Mouse (Mus musculus): Measurements from ENCODE around the gene Mrpl51. TPM values are rescaled to one million over a fixed set of nuclear protein-coding genes. Genes with fewer than 3 reads are reported as not detected.

Mrpl51 gene
- polyA plus RNA-seq, 1 experiment = 132 TPM

DNA sequence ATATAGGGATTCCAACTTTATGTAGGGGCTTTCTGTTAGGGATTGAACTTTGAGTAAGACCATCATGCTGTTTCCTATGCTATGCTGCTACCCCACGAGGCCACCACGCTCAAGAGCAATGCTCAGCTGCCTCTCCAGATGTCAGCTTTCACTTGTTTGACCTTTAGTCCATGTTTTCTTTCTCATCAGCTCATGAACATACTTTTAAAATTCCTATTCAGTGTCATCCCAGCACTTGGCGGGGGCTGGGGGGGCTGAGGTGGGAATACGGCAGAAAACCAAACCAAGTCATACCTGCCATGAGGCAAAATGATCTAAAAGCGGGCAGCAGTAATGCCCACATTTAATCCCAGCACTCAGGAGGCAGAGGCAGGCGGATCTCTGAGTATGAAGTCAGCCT is 21.5 kb downstream of the Mrpl51 start:
- no peaks in the 10 kb centered on the region for H3K36me3 ChIP-seq (ENCODE audit: control insufficient read depth, insufficient read depth)
- no peaks in the 10 kb centered on the region for H3K79me2 ChIP-seq (ENCODE audit: control insufficient read depth, insufficient read depth)
- TF ChIP-seq TCF12 (IDR thresholded peaks at IDR 0.05; ENCODE audit: insufficient read depth, poor library complexity, severe bottlenecking) (no peak), MAX (IDR thresholded peaks at IDR 0.05; ENCODE audit: low read depth) (no peak), E2F4 (IDR thresholded peaks at IDR 0.05; ENCODE audit: insufficient read depth) (no peak), REST (IDR thresholded peaks at IDR 0.05; ENCODE audit: insufficient read depth, insufficient read length) (no peak), POLR2A (IDR thresholded peaks at IDR 0.05; ENCODE audit: insufficient read length, low read depth) (no peak), SRF (IDR thresholded peaks at IDR 0.05; ENCODE audit: control insufficient read depth, insufficient read length, low read depth) (no peak)
- no peak overlapping the region for H3K4me3 ChIP-seq
- H3ac ChIP-seq (ENCODE audit: control insufficient read depth, insufficient read length) = no peak overlapping the region
- H3K27me3 ChIP-seq (ENCODE audit: control insufficient read depth, insufficient read depth, insufficient read length) = peaks cover 9% of the 10 kb centered on the region
- no peak overlapping the region for H3K4me2 ChIP-seq (ENCODE audit: low read depth)

DNA sequence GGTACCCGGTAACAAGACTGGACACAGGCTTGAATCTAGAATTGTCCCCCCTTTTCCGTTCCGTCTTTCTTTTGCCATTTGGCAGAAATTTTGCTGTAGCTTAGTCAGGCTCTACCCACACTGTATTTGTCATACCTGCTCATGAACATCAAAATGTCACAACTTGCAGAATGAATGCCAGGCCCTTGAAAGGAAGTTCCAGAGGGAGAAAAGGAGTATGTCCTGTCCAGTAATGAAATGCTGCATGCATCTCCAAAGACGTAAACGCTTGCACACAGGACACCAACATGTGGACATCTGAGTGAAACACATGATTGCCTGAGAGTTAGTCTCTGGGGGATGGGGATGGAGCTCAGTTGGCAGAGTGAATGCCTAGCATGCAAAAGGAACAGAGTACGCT is 22.1 kb downstream of the Mrpl51 start:
- no peak overlapping the region for H3K4me2 ChIP-seq (ENCODE audit: low read depth)
- no peak for TF ChIP-seq POLR2AphosphoS2 (IDR thresholded peaks at IDR 0.05; ENCODE audit: insufficient read length, low read depth)
- TF ChIP-seq SRF (IDR thresholded peaks at IDR 0.05; ENCODE audit: control insufficient read depth, insufficient read length, low read depth) = no peak
- no peak for TF ChIP-seq TCF12 (IDR thresholded peaks at IDR 0.05; ENCODE audit: insufficient read depth, poor library complexity, severe bottlenecking)
- TF ChIP-seq REST (IDR thresholded peaks at IDR 0.05; ENCODE audit: insufficient read depth, insufficient read length) = no peak
- TF ChIP-seq POLR2A (IDR thresholded peaks at IDR 0.05; ENCODE audit: insufficient read length, low read depth) = no peak
- TF ChIP-seq MYOD1 (IDR thresholded peaks at IDR 0.05; ENCODE audit: control insufficient read depth in 1 of 3, insufficient read length in 2 of 3, low read depth in 2 of 3) = no peak
- no peak for TF ChIP-seq E2F4 (IDR thresholded peaks at IDR 0.05; ENCODE audit: insufficient read depth)
- no peak for TF ChIP-seq USF1 (IDR thresholded peaks at IDR 0.05; ENCODE audit: low read depth)
- H3K79me2 ChIP-seq (ENCODE audit: control insufficient read depth, insufficient read depth) = no peaks in the 10 kb centered on the region
- H3K36me3 ChIP-seq (ENCODE audit: control insufficient read depth, insufficient read depth) = no peaks in the 10 kb centered on the region
- H3ac ChIP-seq (ENCODE audit: control insufficient read depth, insufficient read length) = no peak overlapping the region
- H3K4me3 ChIP-seq = no peak overlapping the region
- H3K27me3 ChIP-seq (ENCODE audit: control insufficient read depth, insufficient read depth, insufficient read length) = peaks cover 9% of the 10 kb centered on the region

- H3K4me3 ChIP-seq = peak within 1 kb of the TSS; percentile 35
- peak within 1 kb of the TSS; percentile 94 for H3K4me2 ChIP-seq (ENCODE audit: low read depth)
- H3ac ChIP-seq (ENCODE audit: control insufficient read depth, insufficient read length) = peak within 1 kb of the TSS; percentile 7
- TF ChIP-seq POLR2A (IDR thresholded peaks at IDR 0.05; ENCODE audit: insufficient read length, low read depth) = peak; percentile 90
- TF ChIP-seq E2F4 (IDR thresholded peaks at IDR 0.05; ENCODE audit: insufficient read depth) = no peak
- TF ChIP-seq MYOG (IDR thresholded peaks at IDR 0.05; ENCODE audit: control insufficient read depth in 1 of 3, insufficient read depth in 1 of 3, insufficient read length in 2 of 3, low read depth in 2 of 3) = peak in 2 of 3 experiments; percentile 47 to 64
- TF ChIP-seq REST (IDR thresholded peaks at IDR 0.05; ENCODE audit: insufficient read depth, insufficient read length) = peak; percentile 26
- peak in 2 of 3 experiments; percentile 21 to 61 for TF ChIP-seq MYOD1 (IDR thresholded peaks at IDR 0.05; ENCODE audit: control insufficient read depth in 1 of 3, insufficient read length in 2 of 3, low read depth in 2 of 3)
- no peak for TF ChIP-seq TCF3 (IDR thresholded peaks at IDR 0.05; ENCODE audit: insufficient read length, low read depth)
- no peak for TF ChIP-seq TCF12 (IDR thresholded peaks at IDR 0.05; ENCODE audit: insufficient read depth, poor library complexity, severe bottlenecking)
- peak; percentile 86 for TF ChIP-seq POLR2AphosphoS2 (IDR thresholded peaks at IDR 0.05; ENCODE audit: insufficient read length, low read depth)
- peak; percentile 6 for TF ChIP-seq SRF (IDR thresholded peaks at IDR 0.05; ENCODE audit: control insufficient read depth, insufficient read length, low read depth)
- TF ChIP-seq CEBPB (IDR thresholded peaks at IDR 0.05; ENCODE audit: insufficient read depth, poor library complexity, severe bottlenecking) = no peak
- TF ChIP-seq USF1 (IDR thresholded peaks at IDR 0.05; ENCODE audit: low read depth) = no peak
- TF ChIP-seq MAX (IDR thresholded peaks at IDR 0.05; ENCODE audit: low read depth) = no peak
- H3K27me3 ChIP-seq (ENCODE audit: control insufficient read depth, insufficient read depth, insufficient read length) = peaks cover 9% of the 10 kb centered on the region
- no peaks in the 10 kb centered on the region for H3K36me3 ChIP-seq (ENCODE audit: control insufficient read depth, insufficient read depth)
- no peaks in the 10 kb centered on the region for H3K79me2 ChIP-seq (ENCODE audit: control insufficient read depth, insufficient read depth)
Measured at GRCm38 (mm10) chr6:125215148-125215954, 23.8 kb downstream of the Mrpl51 start, which contains the start of gene Vamp1. Gene Vamp1, plus strand, starts transcription at chr6:125215551.

DNA sequence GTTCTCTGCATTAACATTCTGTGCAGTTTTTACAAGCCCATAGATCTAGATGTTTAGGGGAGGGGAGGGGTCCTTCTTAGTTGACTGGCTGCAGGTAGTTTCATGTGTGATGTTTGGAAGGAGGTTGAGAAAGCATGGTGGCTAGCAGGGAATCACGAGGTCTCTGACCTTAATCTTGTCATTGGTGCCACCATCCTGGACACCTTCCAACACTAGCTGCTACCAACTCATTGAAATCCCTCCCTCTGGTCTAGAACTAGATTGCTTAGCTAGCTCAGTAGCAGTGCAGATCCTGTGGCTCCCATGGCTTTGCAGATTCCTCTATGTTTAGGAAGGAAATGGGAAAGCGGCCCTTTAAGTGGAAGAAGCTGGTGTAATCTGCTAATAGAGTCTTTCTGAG is 25.3 kb downstream of the Mrpl51 start:
- no peak overlapping the region for H3K4me2 ChIP-seq (ENCODE audit: low read depth)
- no peaks in the 10 kb centered on the region for H3K36me3 ChIP-seq (ENCODE audit: control insufficient read depth, insufficient read depth)
- no peak overlapping the region for H3ac ChIP-seq (ENCODE audit: control insufficient read depth, insufficient read length)
- no peaks in the 10 kb centered on the region for H3K79me2 ChIP-seq (ENCODE audit: control insufficient read depth, insufficient read depth)
- H3K4me3 ChIP-seq = no peak overlapping the region
- TF ChIP-seq POLR2A (IDR thresholded peaks at IDR 0.05; ENCODE audit: insufficient read length, low read depth) (no peak), SRF (IDR thresholded peaks at IDR 0.05; ENCODE audit: control insufficient read depth, insufficient read length, low read depth) (no peak), MYOG (IDR thresholded peaks at IDR 0.05; ENCODE audit: control insufficient read depth in 1 of 3, insufficient read depth in 1 of 3, insufficient read length in 2 of 3, low read depth in 2 of 3) (no peak), REST (IDR thresholded peaks at IDR 0.05; ENCODE audit: insufficient read depth, insufficient read length) (no peak), MAX (IDR thresholded peaks at IDR 0.05; ENCODE audit: low read depth) (no peak), MYOD1 (IDR thresholded peaks at IDR 0.05; ENCODE audit: control insufficient read depth in 1 of 3, insufficient read length in 2 of 3, low read depth in 2 of 3) (no peak), TCF3 (IDR thresholded peaks at IDR 0.05; ENCODE audit: insufficient read length, low read depth) (no peak), TCF12 (IDR thresholded peaks at IDR 0.05; ENCODE audit: insufficient read depth, poor library complexity, severe bottlenecking) (no peak), POLR2AphosphoS2 (IDR thresholded peaks at IDR 0.05; ENCODE audit: insufficient read length, low read depth) (no peak), USF1 (IDR thresholded peaks at IDR 0.05; ENCODE audit: low read depth) (no peak), E2F4 (IDR thresholded peaks at IDR 0.05; ENCODE audit: insufficient read depth) (no peak), CEBPB (IDR thresholded peaks at IDR 0.05; ENCODE audit: insufficient read depth, poor library complexity, severe bottlenecking) (no peak)
- H3K27me3 ChIP-seq (ENCODE audit: control insufficient read depth, insufficient read depth, insufficient read length) = peaks cover 5% of the 10 kb centered on the region

Data from myocyte (in vitro differentiated cells).